Mouse (Mus musculus): Measurements from ENCODE around the gene Olfr191. TPM values are rescaled to one million over a fixed set of nuclear protein-coding genes. Genes with fewer than 3 reads are reported as not detected.
"Not testable (repeated sequence)": the region's sequence is repeated elsewhere in the genome, so short reads cannot be mapped to it uniquely, and the experiment has no call there.

Olfr191 gene
- not detected in 2 replicates for polyA plus RNA-seq (2014; fragmentation: Nextera tagmentation; extraction: Ambion mirVana)

DNA sequence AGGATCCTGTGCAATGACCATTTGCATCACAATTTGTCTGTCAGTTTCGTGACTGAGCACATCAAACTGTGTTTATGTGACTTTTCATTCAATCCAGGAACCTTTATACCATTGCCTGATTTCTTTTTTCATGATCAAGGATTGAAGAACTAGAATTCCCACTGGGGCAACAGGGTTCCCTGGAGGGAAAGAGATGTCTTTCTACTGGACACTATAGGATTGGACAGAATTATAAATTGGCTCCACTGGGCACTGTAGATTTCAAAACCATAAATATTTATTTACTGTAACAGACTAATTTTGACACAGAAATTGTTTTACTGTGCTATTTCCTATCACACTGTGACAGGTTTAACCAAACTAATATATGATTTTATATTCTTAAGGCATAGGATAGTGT, at the start of gene Olfr191:
Olfr191 (minus strand) TSS at position 101 of the 400 bp plus-strand sequence.
- WGBS: 61% methylated on average over 1 of the region's 1 CpGs
- not testable (repeated sequence) for H3K9ac ChIP-seq (ENCODE audit: low read length); H3K36me3 ChIP-seq (ENCODE audit: control insufficient read depth, insufficient read depth, low read length); ATAC-seq (ENCODE audit: insufficient number of reproducible peaks, insufficient read depth, low FRiP score, low read depth); H3K9me3 ChIP-seq (ENCODE audit: control insufficient read depth, low read length); H3K4me1 ChIP-seq (ENCODE audit: control insufficient read depth in 2 of 2, insufficient read depth in 2 of 2, low read length in 2 of 2); H3K4me3 ChIP-seq (ENCODE audit: control insufficient read depth in 1 of 2, insufficient read depth in 1 of 2, low read depth in 1 of 2, low read length in 2 of 2); H3K27ac ChIP-seq (replicated peaks in 1 of 2; ENCODE audit: control insufficient read depth in 1 of 2, insufficient read depth in 1 of 2, low read depth in 2 of 2, low read length in 2 of 2); H3K4me2 ChIP-seq (ENCODE audit: low read length); H3K27me3 ChIP-seq (ENCODE audit: control insufficient read depth, insufficient read depth, low read length)

DNA sequence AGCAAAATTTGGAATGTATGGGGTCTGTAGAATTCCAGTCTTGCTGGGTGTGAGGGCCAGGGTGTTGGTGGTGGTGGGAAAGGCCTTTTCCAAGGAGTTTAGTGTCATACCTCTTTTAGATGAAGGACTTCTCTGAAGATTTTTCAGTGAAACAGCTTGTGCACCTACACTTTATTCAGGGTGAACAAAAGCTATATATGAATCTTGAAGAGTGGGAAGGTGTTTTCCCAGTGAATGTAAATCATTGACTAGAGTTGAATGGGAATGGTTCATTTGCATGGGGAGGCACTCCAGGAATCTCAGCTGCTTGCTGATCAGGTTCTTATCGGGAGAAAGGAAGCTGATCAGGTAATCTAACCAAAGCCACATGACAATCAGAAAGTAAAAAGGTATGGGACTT, 41.1 kb upstream of the Olfr191 start:
- Histone ChIP-seq H3K27ac (replicated peaks in 1 of 2; ENCODE audit: control insufficient read depth in 1 of 2, insufficient read depth in 1 of 2, low read depth in 2 of 2, low read length in 2 of 2) (no peak overlapping the region), H3K4me1 (ENCODE audit: control insufficient read depth in 2 of 2, insufficient read depth in 2 of 2, low read length in 2 of 2) (no peaks in the 10 kb centered on the region), H3K9ac (ENCODE audit: low read length) (no peak overlapping the region), H3K9me3 (ENCODE audit: control insufficient read depth, low read length) (no peaks in the 10 kb centered on the region), H3K36me3 (ENCODE audit: control insufficient read depth, insufficient read depth, low read length) (no peaks in the 10 kb centered on the region), H3K4me3 (ENCODE audit: control insufficient read depth in 1 of 2, insufficient read depth in 1 of 2, low read depth in 1 of 2, low read length in 2 of 2) (no peak overlapping the region), H3K27me3 (ENCODE audit: control insufficient read depth, insufficient read depth, low read length) (no peaks in the 10 kb centered on the region), H3K4me2 (ENCODE audit: low read length) (no peak overlapping the region)
- 81% methylated on average over 1 of the region's 1 CpGs for WGBS
- ATAC-seq (ENCODE audit: insufficient number of reproducible peaks, insufficient read depth, low FRiP score, low read depth): no peak

DNA sequence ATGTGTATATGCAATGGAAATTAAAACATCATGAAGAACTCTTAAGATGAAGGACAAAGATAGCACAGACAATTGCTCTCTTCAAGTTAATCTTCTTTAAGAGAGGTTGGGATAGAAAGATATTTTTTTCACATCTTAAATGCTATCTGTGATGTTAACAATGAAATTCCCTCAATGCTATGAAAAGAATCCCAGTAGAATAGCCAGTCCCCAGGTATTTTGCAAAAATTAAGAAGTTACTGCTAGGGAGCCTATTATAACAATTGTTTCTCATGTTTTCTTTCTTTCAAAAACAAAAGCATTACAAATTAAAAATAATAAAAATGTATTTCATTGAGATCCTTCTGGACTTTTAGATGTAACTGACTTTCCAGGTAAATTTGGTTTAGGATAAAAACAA, 31.3 kb upstream of the Olfr191 start, which contains the start of gene Olfr194:
Olfr194 (minus strand) TSS at position 101 of the 400 bp plus-strand sequence.
- H3K4me1 ChIP-seq (ENCODE audit: control insufficient read depth in 2 of 2, insufficient read depth in 2 of 2, low read length in 2 of 2): no peaks in the 10 kb centered on the region
- H3K4me3 ChIP-seq (ENCODE audit: control insufficient read depth in 1 of 2, insufficient read depth in 1 of 2, low read depth in 1 of 2, low read length in 2 of 2): no peak within 1 kb of the TSS
- no peak within 1 kb of the TSS for H3K9ac ChIP-seq (ENCODE audit: low read length)
- 0 out of 2 replicates have a peak, but pooled peaks cover 4% of the 10 kb centered on the region for H3K9me3 ChIP-seq (ENCODE audit: control insufficient read depth, low read length)
- H3K27ac ChIP-seq (replicated peaks in 1 of 2; ENCODE audit: control insufficient read depth in 1 of 2, insufficient read depth in 1 of 2, low read depth in 2 of 2, low read length in 2 of 2): no peak within 1 kb of the TSS
- no peaks in the 10 kb centered on the region for H3K36me3 ChIP-seq (ENCODE audit: control insufficient read depth, insufficient read depth, low read length)
- ATAC-seq (ENCODE audit: insufficient number of reproducible peaks, insufficient read depth, low FRiP score, low read depth): no peak
- H3K27me3 ChIP-seq (ENCODE audit: control insufficient read depth, insufficient read depth, low read length): no peaks in the 10 kb centered on the region
- no peak within 1 kb of the TSS for H3K4me2 ChIP-seq (ENCODE audit: low read length)

DNA sequence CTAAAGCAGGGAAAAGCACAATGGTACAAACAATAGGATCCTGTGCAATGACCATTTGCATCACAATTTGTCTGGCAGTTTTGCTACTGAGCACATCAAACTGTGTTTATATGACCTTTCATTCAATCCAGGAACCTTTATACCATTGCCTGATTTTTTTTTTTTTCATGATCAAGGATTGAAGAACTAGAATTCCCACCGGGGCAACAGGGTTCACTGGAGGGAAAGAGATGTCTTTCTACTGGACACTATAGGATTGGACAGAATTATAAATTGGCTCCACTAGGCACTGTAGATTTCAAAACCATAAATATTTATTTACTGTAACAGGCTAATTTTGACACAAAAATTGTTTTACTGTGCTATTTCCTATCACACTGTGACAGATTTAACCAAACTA, 22.2 kb upstream of the Olfr191 start, which contains the start of gene Olfr193:
Olfr193 (minus strand) TSS at position 101 of the 400 bp plus-strand sequence.
- WGBS: 82% methylated on average over 1 of the region's 1 CpGs
- no peak for ATAC-seq (ENCODE audit: insufficient number of reproducible peaks, insufficient read depth, low FRiP score, low read depth)
- Histone ChIP-seq H3K27ac (replicated peaks in 1 of 2; ENCODE audit: control insufficient read depth in 1 of 2, insufficient read depth in 1 of 2, low read depth in 2 of 2, low read length in 2 of 2) (no peak within 1 kb of the TSS), H3K9ac (ENCODE audit: low read length) (no peak within 1 kb of the TSS), H3K4me1 (ENCODE audit: control insufficient read depth in 2 of 2, insufficient read depth in 2 of 2, low read length in 2 of 2) (no peaks in the 10 kb centered on the region), H3K4me2 (ENCODE audit: low read length) (no peak within 1 kb of the TSS), H3K9me3 (ENCODE audit: control insufficient read depth, low read length) (0 out of 2 replicates have a peak, but pooled peaks cover under 1% of the 10 kb centered on the region), H3K4me3 (ENCODE audit: control insufficient read depth in 1 of 2, insufficient read depth in 1 of 2, low read depth in 1 of 2, low read length in 2 of 2) (no peak within 1 kb of the TSS), H3K27me3 (ENCODE audit: control insufficient read depth, insufficient read depth, low read length) (no peaks in the 10 kb centered on the region), H3K36me3 (ENCODE audit: control insufficient read depth, insufficient read depth, low read length) (no peaks in the 10 kb centered on the region)

DNA sequence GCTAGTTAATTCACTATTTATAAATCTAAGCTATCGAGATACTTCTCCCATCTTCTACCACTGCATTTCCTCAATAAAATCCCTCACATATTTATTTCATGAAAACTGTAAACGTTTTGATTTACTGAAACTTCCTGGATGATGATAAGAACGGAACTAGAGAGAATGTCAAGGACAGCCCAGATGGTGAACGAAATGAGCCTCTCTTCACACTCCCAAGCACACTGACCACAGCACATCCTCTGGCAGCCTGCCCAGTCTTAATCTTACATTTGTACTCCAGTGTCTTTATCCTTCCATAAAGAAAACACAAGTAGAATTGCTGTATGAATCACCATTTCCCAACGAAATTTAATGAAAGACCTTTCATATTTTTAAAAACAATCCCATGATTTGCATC, 18.9 kb upstream of the Olfr191 start:
- WGBS: 41% methylated on average over 5 of the region's 5 CpGs
- not testable (repeated sequence) for H3K9me3 ChIP-seq (ENCODE audit: control insufficient read depth, low read length); H3K4me1 ChIP-seq (ENCODE audit: control insufficient read depth in 2 of 2, insufficient read depth in 2 of 2, low read length in 2 of 2); H3K4me2 ChIP-seq (ENCODE audit: low read length); H3K27me3 ChIP-seq (ENCODE audit: control insufficient read depth, insufficient read depth, low read length); H3K36me3 ChIP-seq (ENCODE audit: control insufficient read depth, insufficient read depth, low read length); H3K9ac ChIP-seq (ENCODE audit: low read length); H3K27ac ChIP-seq (replicated peaks in 1 of 2; ENCODE audit: control insufficient read depth in 1 of 2, insufficient read depth in 1 of 2, low read depth in 2 of 2, low read length in 2 of 2); H3K4me3 ChIP-seq (ENCODE audit: control insufficient read depth in 1 of 2, insufficient read depth in 1 of 2, low read depth in 1 of 2, low read length in 2 of 2); ATAC-seq (ENCODE audit: insufficient number of reproducible peaks, insufficient read depth, low FRiP score, low read depth)

DNA sequence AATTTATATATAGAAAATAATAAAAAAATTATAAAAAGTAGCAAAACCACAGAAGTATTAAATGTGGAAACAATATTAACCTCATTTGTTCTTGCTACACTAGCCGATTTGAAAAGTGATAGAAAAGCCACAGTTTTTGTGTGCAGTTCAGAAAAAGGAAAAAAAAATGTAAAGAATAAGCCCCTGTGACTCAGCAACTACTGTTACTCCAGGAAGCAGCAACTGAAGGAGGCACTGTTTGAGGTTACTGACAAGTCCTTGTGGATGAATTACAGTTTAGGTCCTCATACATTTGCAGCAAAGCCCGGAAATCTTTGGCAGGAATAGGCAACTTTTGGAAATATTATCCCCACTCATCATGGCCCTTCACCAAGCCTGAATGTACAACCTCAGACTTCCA, 15.7 kb upstream of the Olfr191 start:
- Histone ChIP-seq H3K4me3 (ENCODE audit: control insufficient read depth in 1 of 2, insufficient read depth in 1 of 2, low read depth in 1 of 2, low read length in 2 of 2) (no peak overlapping the region), H3K9ac (ENCODE audit: low read length) (no peak overlapping the region), H3K4me2 (ENCODE audit: low read length) (no peak overlapping the region), H3K27ac (replicated peaks in 1 of 2; ENCODE audit: control insufficient read depth in 1 of 2, insufficient read depth in 1 of 2, low read depth in 2 of 2, low read length in 2 of 2) (no peak overlapping the region), H3K9me3 (ENCODE audit: control insufficient read depth, low read length) (no peaks in the 10 kb centered on the region), H3K4me1 (ENCODE audit: control insufficient read depth in 2 of 2, insufficient read depth in 2 of 2, low read length in 2 of 2) (no peaks in the 10 kb centered on the region), H3K36me3 (ENCODE audit: control insufficient read depth, insufficient read depth, low read length) (no peaks in the 10 kb centered on the region), H3K27me3 (ENCODE audit: control insufficient read depth, insufficient read depth, low read length) (no peaks in the 10 kb centered on the region)
- WGBS: 65% methylated on average over 2 of the region's 2 CpGs
- ATAC-seq (ENCODE audit: insufficient number of reproducible peaks, insufficient read depth, low FRiP score, low read depth): no peak

DNA sequence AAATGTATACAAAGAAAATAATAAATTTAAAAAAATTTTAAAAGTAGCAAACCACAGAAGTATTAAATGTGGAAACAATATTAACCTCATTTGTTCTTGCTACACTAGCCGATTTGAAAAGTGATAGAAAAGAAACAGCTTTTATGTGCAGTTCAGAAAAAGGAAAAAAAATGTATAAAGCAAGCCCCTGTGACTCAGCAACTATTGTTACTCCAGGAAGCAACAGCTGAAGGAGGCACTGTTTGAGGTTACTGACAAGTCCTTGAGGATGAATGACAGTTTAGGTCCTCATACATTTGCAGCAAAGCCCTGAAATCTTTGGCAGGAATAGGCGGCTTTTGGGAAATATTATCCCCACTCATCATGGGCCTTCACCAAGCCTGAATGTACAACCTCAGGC, 8.5 kb downstream of the Olfr191 start:
- H3K9ac ChIP-seq (ENCODE audit: low read length); H3K27ac ChIP-seq (replicated peaks in 1 of 2; ENCODE audit: control insufficient read depth in 1 of 2, insufficient read depth in 1 of 2, low read depth in 2 of 2, low read length in 2 of 2); H3K9me3 ChIP-seq (ENCODE audit: control insufficient read depth, low read length); H3K4me3 ChIP-seq (ENCODE audit: control insufficient read depth in 1 of 2, insufficient read depth in 1 of 2, low read depth in 1 of 2, low read length in 2 of 2); H3K27me3 ChIP-seq (ENCODE audit: control insufficient read depth, insufficient read depth, low read length); H3K4me1 ChIP-seq (ENCODE audit: control insufficient read depth in 2 of 2, insufficient read depth in 2 of 2, low read length in 2 of 2); H3K4me2 ChIP-seq (ENCODE audit: low read length); ATAC-seq (ENCODE audit: insufficient number of reproducible peaks, insufficient read depth, low FRiP score, low read depth); H3K36me3 ChIP-seq (ENCODE audit: control insufficient read depth, insufficient read depth, low read length): not testable (repeated sequence)
- 66% methylated on average over 2 of the region's 2 CpGs for whole genome bisulfite sequencing

DNA sequence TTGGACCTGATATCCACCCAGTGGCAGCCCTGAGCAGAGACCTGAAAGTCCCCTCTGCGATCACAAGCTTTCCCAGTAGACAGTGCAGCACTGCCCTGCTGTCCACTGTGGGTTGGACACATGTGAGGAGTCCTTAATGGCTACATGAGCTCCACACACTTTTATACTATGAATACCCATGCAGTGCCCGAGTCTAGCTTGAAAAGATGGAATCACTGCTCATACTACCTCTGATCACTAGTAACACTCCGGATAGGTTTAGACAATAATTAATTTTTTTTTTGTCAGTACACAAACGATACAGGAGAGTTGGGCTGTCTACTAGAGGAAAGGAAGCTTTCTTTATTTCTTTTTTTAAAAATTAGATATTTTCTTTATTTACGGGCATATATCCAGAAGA, 11.7 kb downstream of the Olfr191 start, which contains the start of gene Olfr190:
Olfr190 (minus strand) TSS at position 101 of the 400 bp plus-strand sequence.
- Histone ChIP-seq H3K9ac (ENCODE audit: low read length) (no peak within 1 kb of the TSS), H3K9me3 (ENCODE audit: control insufficient read depth, low read length) (no peaks in the 10 kb centered on the region), H3K4me3 (ENCODE audit: control insufficient read depth in 1 of 2, insufficient read depth in 1 of 2, low read depth in 1 of 2, low read length in 2 of 2) (no peak within 1 kb of the TSS), H3K4me1 (ENCODE audit: control insufficient read depth in 2 of 2, insufficient read depth in 2 of 2, low read length in 2 of 2) (no peaks in the 10 kb centered on the region), H3K4me2 (ENCODE audit: low read length) (no peak within 1 kb of the TSS), H3K27ac (replicated peaks in 1 of 2; ENCODE audit: control insufficient read depth in 1 of 2, insufficient read depth in 1 of 2, low read depth in 2 of 2, low read length in 2 of 2) (no peak within 1 kb of the TSS), H3K27me3 (ENCODE audit: control insufficient read depth, insufficient read depth, low read length) (no peaks in the 10 kb centered on the region), H3K36me3 (ENCODE audit: control insufficient read depth, insufficient read depth, low read length) (no peaks in the 10 kb centered on the region)
- ATAC-seq (ENCODE audit: insufficient number of reproducible peaks, insufficient read depth, low FRiP score, low read depth): no peak
- 85% methylated on average over 5 of the region's 5 CpGs for WGBS
